Mouse (Mus musculus): ENCODE measurements around the gene Obp2b. TPM values are rescaled to one million over a fixed set of nuclear protein-coding genes. Genes with fewer than 3 reads are reported as not detected.
"Not testable (repeated sequence)": the region's sequence is repeated elsewhere in the genome, so short reads cannot be mapped to it uniquely, and the experiment has no call there.

Gene Obp2b
- not detected in 2 replicates for polyA plus RNA-seq (2011; ENCODE audit: insufficient read depth, insufficient read length, low replicate concordance, missing spikeins)

- H3K27ac ChIP-seq (ENCODE audit: control insufficient read depth, insufficient read depth, low read depth, low read length, poor library complexity); H3K4me1 ChIP-seq (ENCODE audit: control insufficient read depth, insufficient read depth, low read length); H3K4me3 ChIP-seq (replicated peaks; ENCODE audit: control insufficient read depth, low read depth, low read length): not testable (repeated sequence)
- WGBS, result 76% methylated on average over 3 of the region's 3 CpGs
Observed at GRCm38 (mm10) chr2:25736709-25737108, at the start of gene Obp2b. Gene Obp2b (plus strand): TSS chr2:25737009.

GRCm38 (mm10) chr2:25694605-25695004 is 42.2 kb upstream of the Obp2b start:
- no peaks in the 10 kb centered on the region for H3K4me1 ChIP-seq (ENCODE audit: control insufficient read depth, insufficient read depth, low read length)
- no peak overlapping the region for H3K27ac ChIP-seq (ENCODE audit: control insufficient read depth, insufficient read depth, low read depth, low read length, poor library complexity)
- no peak overlapping the region for H3K4me3 ChIP-seq (replicated peaks; ENCODE audit: control insufficient read depth, low read depth, low read length)
- TF ChIP-seq POLR2A (IDR thresholded peaks at IDR 0.05; ENCODE audit: borderline replicate concordance, control insufficient read depth, low read depth, low read length) (no peak), CTCF (IDR thresholded peaks at IDR 0.05; ENCODE audit: control insufficient read depth, insufficient read depth, low read length) (peak; percentile 52)

- H3K27ac ChIP-seq (ENCODE audit: control insufficient read depth, insufficient read depth, low read depth, low read length, poor library complexity), result no peak overlapping the region
- 68% methylated on average over 4 of the region's 4 CpGs for WGBS
- no peak overlapping the region for H3K4me3 ChIP-seq (replicated peaks; ENCODE audit: control insufficient read depth, low read depth, low read length)
- no peaks in the 10 kb centered on the region for H3K4me1 ChIP-seq (ENCODE audit: control insufficient read depth, insufficient read depth, low read length)
- TF ChIP-seq CTCF (IDR thresholded peaks at IDR 0.05; ENCODE audit: control insufficient read depth, insufficient read depth, low read length), result no peak
- TF ChIP-seq POLR2A (IDR thresholded peaks at IDR 0.05; ENCODE audit: borderline replicate concordance, control insufficient read depth, low read depth, low read length), result no peak
Observed at GRCm38 (mm10) chr2:25696951-25697350, 39.9 kb upstream of the Obp2b start.

- no peak for TF ChIP-seq POLR2A (IDR thresholded peaks at IDR 0.05; ENCODE audit: borderline replicate concordance, control insufficient read depth, low read depth, low read length)
- no peak for TF ChIP-seq CTCF (IDR thresholded peaks at IDR 0.05; ENCODE audit: control insufficient read depth, insufficient read depth, low read length)
- 78% methylated on average over 2 of the region's 2 CpGs for WGBS
- H3K4me3 ChIP-seq (replicated peaks; ENCODE audit: control insufficient read depth, low read depth, low read length), result no peak overlapping the region
Observed at GRCm38 (mm10) chr2:25698696-25699095, 38.1 kb upstream of the Obp2b start.

GRCm38 (mm10) chr2:25699743-25700142 is 37.1 kb upstream of the Obp2b start, which contains the start of gene Obp2a:
Gene Obp2a (plus strand): TSS chr2:25700043.
- 84% methylated on average over 3 of the region's 3 CpGs for WGBS
- not testable (repeated sequence) for H3K4me1 ChIP-seq (ENCODE audit: control insufficient read depth, insufficient read depth, low read length); H3K27ac ChIP-seq (ENCODE audit: control insufficient read depth, insufficient read depth, low read depth, low read length, poor library complexity); H3K4me3 ChIP-seq (replicated peaks; ENCODE audit: control insufficient read depth, low read depth, low read length)

More at GRCm38 (mm10) chr2:25698696-25699095, 38.1 kb upstream of the Obp2b start:
- Histone ChIP-seq H3K4me1 (ENCODE audit: control insufficient read depth, insufficient read depth, low read length) (no peaks in the 10 kb centered on the region), H3K27ac (ENCODE audit: control insufficient read depth, insufficient read depth, low read depth, low read length, poor library complexity) (no peak overlapping the region)

GRCm38 (mm10) chr2:25701001-25701400 is 35.8 kb upstream of the Obp2b start:
- Histone ChIP-seq H3K4me1 (ENCODE audit: control insufficient read depth, insufficient read depth, low read length) (no peaks in the 10 kb centered on the region), H3K4me3 (replicated peaks; ENCODE audit: control insufficient read depth, low read depth, low read length) (no peak overlapping the region), H3K27ac (ENCODE audit: control insufficient read depth, insufficient read depth, low read depth, low read length, poor library complexity) (no peak overlapping the region)
- TF ChIP-seq POLR2A (IDR thresholded peaks at IDR 0.05; ENCODE audit: borderline replicate concordance, control insufficient read depth, low read depth, low read length), result no peak
- no peak for TF ChIP-seq CTCF (IDR thresholded peaks at IDR 0.05; ENCODE audit: control insufficient read depth, insufficient read depth, low read length)
- WGBS, result 50% methylated on average over 5 of the region's 5 CpGs

GRCm38 (mm10) chr2:25703706-25704105 is 33.1 kb upstream of the Obp2b start:
- TF ChIP-seq POLR2A (IDR thresholded peaks at IDR 0.05; ENCODE audit: borderline replicate concordance, control insufficient read depth, low read depth, low read length), result no peak
- TF ChIP-seq CTCF (IDR thresholded peaks at IDR 0.05; ENCODE audit: control insufficient read depth, insufficient read depth, low read length), result no peak
- Histone ChIP-seq H3K27ac (ENCODE audit: control insufficient read depth, insufficient read depth, low read depth, low read length, poor library complexity) (no peak overlapping the region), H3K4me3 (replicated peaks; ENCODE audit: control insufficient read depth, low read depth, low read length) (no peak overlapping the region), H3K4me1 (ENCODE audit: control insufficient read depth, insufficient read depth, low read length) (no peaks in the 10 kb centered on the region)
- WGBS, result 79% methylated on average over 4 of the region's 4 CpGs

GRCm38 (mm10) chr2:25706643-25707481 is 29.9 kb upstream of the Obp2b start, which contains the start of gene Bmyc:
Gene Bmyc (plus strand): TSS chr2:25706739.
- Histone ChIP-seq H3K4me1 (ENCODE audit: control insufficient read depth, insufficient read depth, low read length) (no peaks in the 10 kb centered on the region), H3K4me3 (replicated peaks; ENCODE audit: control insufficient read depth, low read depth, low read length) (peak within 1 kb of the TSS; percentile 71), H3K27ac (ENCODE audit: control insufficient read depth, insufficient read depth, low read depth, low read length, poor library complexity) (peak within 1 kb of the TSS; percentile 43)
- TF ChIP-seq CTCF (IDR thresholded peaks at IDR 0.05; ENCODE audit: control insufficient read depth, insufficient read depth, low read length) (peak; percentile 59), POLR2A (IDR thresholded peaks at IDR 0.05; ENCODE audit: borderline replicate concordance, control insufficient read depth, low read depth, low read length) (peak; percentile 47; the same call in 1 of the 2 replicates)
- WGBS, result under 1% methylated on average over 78 of the region's 78 CpGs
